Mouse (Mus musculus): ENCODE measurements around the gene Galnt12.

Gene Galnt12

GRCm38 (mm10) chr4:47151553-47152183 lies 60.0 kb downstream of the Galnt12 start:
- no peak for DNase-seq (ENCODE audit: low spot score)

DNA sequence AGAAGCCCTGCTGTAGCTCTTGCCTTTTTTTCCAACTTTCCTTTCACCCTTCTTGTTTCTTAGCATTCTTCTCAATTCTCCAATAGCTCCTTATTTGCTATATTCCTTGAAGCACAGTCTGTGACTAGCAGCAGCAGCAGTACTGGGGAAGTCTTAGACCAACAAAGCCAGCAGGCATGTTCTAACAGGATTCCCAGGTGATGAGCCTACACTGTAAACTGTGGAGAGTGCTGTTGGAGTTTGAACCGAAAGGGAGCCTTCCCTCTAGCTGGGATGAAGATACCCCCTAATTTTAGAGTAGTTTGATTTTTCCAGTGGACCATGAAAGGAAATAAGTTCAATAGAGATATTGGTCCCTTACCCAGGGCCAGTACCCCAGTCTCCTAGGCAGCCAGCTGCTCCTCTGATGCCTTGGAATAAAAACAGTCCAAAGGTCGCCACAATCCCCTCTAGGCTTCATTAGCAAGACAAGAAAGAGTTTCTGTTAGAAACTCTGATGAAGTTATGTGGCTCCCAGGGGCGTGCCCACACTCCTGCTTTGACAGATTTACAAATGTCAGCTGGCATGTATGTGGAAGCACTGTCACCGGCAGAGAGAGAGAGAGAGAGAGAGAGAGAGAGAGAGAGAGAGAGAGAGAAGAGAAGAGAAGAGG lies 69.5 kb downstream of the Galnt12 start:
- no peak for DNase-seq (ENCODE audit: low spot score)

GRCm38 (mm10) chr4:47161756-47162587 lies 70.3 kb downstream of the Galnt12 start:
- DNase-seq (ENCODE audit: low spot score), result no peak

GRCm38 (mm10) chr4:47172314-47172713 lies 80.6 kb downstream of the Galnt12 start:
- no peak for DNase-seq (ENCODE audit: low spot score)

Data from urinary bladder, postnatal 10 days (tissue).